Mouse (Mus musculus): ENCODE data around the gene Smim7.

GRCm38 (mm10) chr8:72584390-72584789 is 13.5 kb upstream of the Smim7 start:
- TF ChIP-seq CTCF (IDR thresholded peaks at IDR 0.05) = no peak
- TF ChIP-seq EP300 (IDR thresholded peaks at IDR 0.05) = no peak

Measured in lung, postnatal 0 days (tissue).